ENCODE assay signal across 20 mouse cellular contexts in genomic region chr4:43396381-43396780, GRCm38 (mm10). TPM values are rescaled to one million over a fixed set of nuclear protein-coding genes. Genes with fewer than 3 reads are reported as not detected.
"Had no signal": no experiment of that assay in that cellular context is flagged by ENCODE, and none has a peak within 500 bp of the region (broad histone marks: within the 10 kb centered on the region; RNA-seq: fewer than 3 reads in every experiment).

No protein-coding gene starts in this region.

- H3K9ac ChIP-seq: limb, embryonic 13.5 days; liver, embryonic 12.5 days; liver, embryonic 15.5 days; lung, embryonic 15.5 days; midbrain, embryonic 13.5 days had no signal

- H3K27me3 ChIP-seq: limb, embryonic 13.5 days; liver, embryonic 15.5 days; lung, embryonic 15.5 days; midbrain, embryonic 13.5 days had no signal

- H3K4me2 ChIP-seq: limb, embryonic 13.5 days; liver, embryonic 12.5 days; liver, embryonic 15.5 days; lung, embryonic 15.5 days; midbrain, embryonic 13.5 days had no signal

- H3K4me3 ChIP-seq: layer of hippocampus, adult 2 months; limb, embryonic 10.5 days; limb, embryonic 13.5 days; liver, embryonic 12.5 days; liver, embryonic 15.5 days; lung, embryonic 15.5 days; midbrain, embryonic 10.5 days; midbrain, embryonic 13.5 days had no signal

- DNase-seq: layer of hippocampus, adult 9-11 months; liver; lung, adult 18-20 months; lung, postnatal 14 days; thymus, adult 18-20 months; thymus, postnatal 36 days had no signal

- ATAC-seq: liver, embryonic 12.5 days; midbrain, embryonic 13.5 days; midbrain, embryonic 16.5 days had no signal

- H3K36me3 ChIP-seq: limb, embryonic 10.5 days; limb, embryonic 13.5 days; liver, embryonic 12.5 days; liver, embryonic 15.5 days; lung, embryonic 15.5 days; midbrain, embryonic 10.5 days; midbrain, embryonic 13.5 days had no signal

- H3K9me3 ChIP-seq: limb, embryonic 10.5 days; limb, embryonic 13.5 days; liver, embryonic 12.5 days; liver, embryonic 15.5 days; lung, embryonic 15.5 days; midbrain, embryonic 10.5 days; midbrain, embryonic 13.5 days had no signal

- H3K27ac ChIP-seq: kidney, postnatal 0 days; limb, embryonic 10.5 days; limb, embryonic 13.5 days; liver, embryonic 12.5 days; liver, embryonic 15.5 days; macrophage; midbrain, embryonic 10.5 days; midbrain, embryonic 13.5 days had no signal

RNA-seq across cellular contexts. Expression of gene Fam166b, which starts 32.6 kb away (rescaled TPM):
- total RNA-seq: megakaryocyte, adult 5-6 weeks had no signal
- polyA plus RNA-seq: limb, embryonic 13.5 days; liver, embryonic 12.5 days; liver, embryonic 15.5 days; macrophage; spleen, adult 2 months; stomach, embryonic 16.5 days had no signal

RNA-seq across cellular contexts. Expression of gene Cd72, which starts 58.0 kb away (rescaled TPM):
- total RNA-seq: layer of hippocampus, adult 2 months had no signal
